Mouse (Mus musculus) effector memory CD4-positive, alpha-beta T cell, adult 7 months (primary cell): ENCODE data around the gene Slco1a4. TPM values are rescaled to one million over a fixed set of nuclear protein-coding genes. Genes with fewer than 3 reads are reported as not detected.

ENCODE experiments used
- polyA plus RNA-seq: library from polyadenylated mRNA; unstranded; fragments of 100-300 nt; shearing (Covaris generic); gene quantifications from one replicate; pipeline ENCODE4 v1.2.1, GENCODE M21; 2017

Gene Slco1a4
- 0.38 TPM for polyA plus RNA-seq

GRCm38 (mm10) chr6:141856085-141856484, at the start of gene Slco1a4:
Gene Slco1a4 (minus strand): TSS chr6:141856199.

GRCm38 (mm10) chr6:141773710-141774109, 82.3 kb downstream of the Slco1a4 start, which contains the start of gene Gm5724:
Gene Gm5724 (minus strand): TSS chr6:141773810.

Other genes with a start within 250 kb of the Slco1a4 start
- not detected for gene Slco1b2, start 226.7 kb downstream of the Slco1a4 start, polyA plus RNA-seq
- not detected for gene Gm5724, start 82.4 kb downstream of the Slco1a4 start, polyA plus RNA-seq
- not detected for gene Slco1a1, start 90.8 kb upstream of the Slco1a4 start, polyA plus RNA-seq
- gene Gm6614, start 155.2 kb upstream of the Slco1a4 start, polyA plus RNA-seq, result not detected